Mouse (Mus musculus): ENCODE results near the gene Fndc8.

DNA sequence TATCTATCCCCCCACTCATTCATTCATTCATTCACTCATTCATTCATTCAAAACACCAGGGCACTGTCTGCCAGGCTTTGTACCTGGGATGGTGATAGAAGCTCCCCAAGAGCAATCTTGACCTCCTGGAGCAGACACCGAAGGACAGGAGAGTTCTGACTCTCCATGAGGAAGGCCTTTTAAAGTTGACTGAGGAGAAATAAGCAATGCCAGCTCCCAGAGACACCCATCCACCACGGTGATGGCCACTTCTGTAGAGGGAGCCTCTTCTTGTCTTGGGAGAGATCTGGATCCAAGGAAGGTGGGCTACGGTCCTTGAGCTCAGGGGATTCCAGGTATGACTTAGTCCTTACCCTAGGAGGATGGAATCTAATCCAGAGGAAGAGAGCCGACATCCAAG, 18.3 kb downstream of the Fndc8 start, which contains the start of gene Unc45b:
- TF ChIP-seq CTCF (IDR thresholded peaks at IDR 0.05) (no peak), POLR2A (IDR thresholded peaks at IDR 0.05; ENCODE audit: insufficient read depth, low read depth, low read length) (no peak), EP300 (IDR thresholded peaks at IDR 0.05; ENCODE audit: insufficient read depth, low read depth, low read length) (no peak)
